Mouse (Mus musculus) heart, postnatal 0 days (tissue): ENCODE data around the gene Cacna1c.

ENCODE experiments used
- CTCF ChIP-seq: IDR thresholded peaks from 2 replicates; pipeline ENCODE4 v1.5.1; 2016; ENCODE audit warnings: antibody characterized with exemption, control low read depth, low read depth
- EP300 ChIP-seq: IDR thresholded peaks from 2 replicates; pipeline ENCODE4 v1.6.1; 2016; ENCODE audit warnings: antibody characterized with exemption, low read depth

- TF ChIP-seq EP300 (no peak), CTCF (no peak)
Observed at GRCm38 (mm10) chr6:119106726-119107125, 89.5 kb downstream of the Cacna1c start.
